Mouse (Mus musculus) limb, embryonic 15.5 days (tissue): Measurements from ENCODE around the gene Cfap73. TPM values are rescaled to one million over a fixed set of nuclear protein-coding genes. Genes with fewer than 3 reads are reported as not detected.

Source experiments
- ATAC-seq: fragments of 200-750 bp; cut with Nextera tagmentation; 2 replicates; pipeline ENCODE4 v1.8.0; 2017; ENCODE audit warnings: low read depth, moderate TSS enrichment; ENCODE audit not compliant: insufficient number of reproducible peaks, low FRiP score, low TSS enrichment
- H3K27ac ChIP-seq: fragments of 300-500 bp; sonication (generic); 2 replicates; pipeline ENCODE4 v1.5.1; 2015; ENCODE audit warnings: moderate library complexity, mild to moderate bottlenecking, inconsistent platforms
- H3K27me3 ChIP-seq: fragments of 300-500 bp; sonication (generic); 2 replicates; pipeline ENCODE4 v1.6.1; 2015; ENCODE audit warnings: inconsistent platforms
- H3K36me3 ChIP-seq: fragments of 300-500 bp; sonication (generic); 2 replicates; pipeline ENCODE4 v1.6.1; 2015; ENCODE audit warnings: inconsistent platforms
- H3K4me1 ChIP-seq: fragments of 300-500 bp; sonication (generic); 2 replicates; pipeline ENCODE4 v1.6.1; 2015; ENCODE audit warnings: inconsistent platforms
- H3K4me2 ChIP-seq: fragments of 300-500 bp; sonication (generic); 2 replicates; pipeline ENCODE4 v1.6.1; 2015; ENCODE audit warnings: mild to moderate bottlenecking, inconsistent platforms
- H3K4me3 ChIP-seq: fragments of 300-500 bp; sonication (generic); 2 replicates; pipeline ENCODE4 v1.5.1; 2015; ENCODE audit warnings: mild to moderate bottlenecking, inconsistent platforms
- H3K9ac ChIP-seq: fragments of 300-500 bp; sonication (generic); 2 replicates; pipeline ENCODE4 v1.6.1; 2015; ENCODE audit warnings: inconsistent platforms
- H3K9me3 ChIP-seq: fragments of 300-500 bp; sonication (generic); 2 replicates; pipeline ENCODE4 v1.6.1; 2016; ENCODE audit warnings: inconsistent platforms
- WGBS: fragments of 180-500 bp; shearing (Covaris S2); methylation state at CpG from one replicate; pipeline ENCODE4 v1.1.7; 2015; 5-methylcytosine and 5-hydroxymethylcytosine counted together
- polyA plus RNA-seq: library from polyadenylated mRNA; unstranded; fragments of >200 nt; fragmentation: Nextera tagmentation; extraction: Ambion mirVana; gene quantifications from 2 replicates; pipeline ENCODE4 v1.2.1, GENCODE M21; 2015

The Cfap73 gene
- polyA plus RNA-seq, 1 experiment from 2014 or later, result not detected

DNA sequence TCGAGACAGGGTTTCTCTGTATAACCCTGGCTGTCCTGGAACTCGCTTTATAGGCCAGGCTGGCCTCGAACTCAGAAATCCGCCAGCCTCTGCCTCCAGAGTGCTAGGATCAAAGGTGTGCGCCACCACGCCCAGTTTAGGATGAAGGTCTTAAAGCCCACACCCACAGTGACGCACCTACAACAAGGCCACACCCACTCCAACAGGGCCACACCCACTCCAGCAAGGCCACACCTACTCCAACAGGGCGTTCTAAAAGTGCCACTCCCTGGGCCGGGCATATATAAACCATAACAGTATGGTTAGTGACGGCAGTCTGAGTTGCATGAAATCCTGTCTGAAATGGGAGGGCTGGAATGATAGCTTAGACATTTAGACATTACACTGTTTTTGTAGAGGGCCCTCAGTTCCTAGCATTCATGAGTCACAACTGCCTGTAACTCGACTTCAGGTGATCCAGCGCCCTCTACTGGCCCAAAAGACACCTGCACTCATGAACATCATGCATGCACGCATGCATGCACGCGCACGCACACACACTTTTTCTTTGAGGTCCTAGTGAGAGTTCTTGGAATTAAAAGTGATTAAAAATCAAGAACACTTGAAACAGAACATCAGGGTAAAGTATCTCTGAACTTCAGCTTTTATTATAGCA lies 43.6 kb downstream of the Cfap73 start:
- ATAC-seq, result no peak
- 74% methylated on average over 16 of the region's 16 CpGs for WGBS

DNA sequence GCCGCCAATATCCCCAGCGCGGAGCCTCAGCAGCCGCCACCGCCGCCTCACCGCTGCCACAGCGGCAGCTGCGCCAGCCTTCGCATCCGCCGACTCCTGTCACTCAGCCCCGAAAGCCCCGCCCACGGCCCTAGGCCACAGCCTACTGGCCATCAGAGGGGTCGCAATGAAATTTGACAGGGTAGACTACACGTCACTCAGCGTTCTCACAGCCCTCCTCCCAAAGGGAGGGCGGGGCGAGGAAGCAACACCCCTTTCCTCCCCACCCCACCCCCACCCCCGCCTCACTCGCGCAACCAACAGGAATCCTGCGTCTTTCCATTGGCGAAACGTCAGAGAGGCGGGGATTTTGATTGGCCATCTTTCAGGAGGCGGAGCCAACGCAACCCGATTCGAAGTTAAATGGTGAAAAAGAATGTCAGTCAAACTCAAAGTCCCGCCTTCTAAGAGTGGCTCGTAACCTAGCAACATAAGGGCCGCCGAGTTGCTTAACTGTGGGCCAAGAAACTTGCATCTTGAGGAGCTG lies 45.4 kb downstream of the Cfap73 start, which contains the start of the genes Tpcn1 and Iqcd:
Tpcn1 (minus strand) TSS at position 105 of the 526 bp plus-strand sequence.
Iqcd (plus strand) TSS at position 448 of the 526 bp plus-strand sequence.
- peak; percentile 97 for ATAC-seq
- Histone ChIP-seq H3K27ac (peak within 1 kb of the TSS; percentile 72), H3K4me3 (peak within 1 kb of the TSS; percentile 90), H3K36me3 (peaks cover 13% of the 10 kb centered on the region), H3K9me3 (no peaks in the 10 kb centered on the region), H3K4me1 (peaks cover 33% of the 10 kb centered on the region), H3K4me2 (peak within 1 kb of the TSS; percentile 91), H3K27me3 (no peaks in the 10 kb centered on the region), H3K9ac (peak within 1 kb of the TSS; percentile 89)
- under 1% methylated on average over 35 of the region's 35 CpGs for WGBS

More for the DNA sequence above, 43.6 kb downstream of the Cfap73 start:
- H3K9ac ChIP-seq, result no peak overlapping the region
- peaks cover 25% of the 10 kb centered on the region for H3K4me1 ChIP-seq
- no peaks in the 10 kb centered on the region for H3K27me3 ChIP-seq
- no peaks in the 10 kb centered on the region for H3K9me3 ChIP-seq
- no peak overlapping the region for H3K4me2 ChIP-seq
- H3K27ac ChIP-seq, result no peak overlapping the region
- no peaks in the 10 kb centered on the region for H3K36me3 ChIP-seq
- no peak overlapping the region for H3K4me3 ChIP-seq

DNA sequence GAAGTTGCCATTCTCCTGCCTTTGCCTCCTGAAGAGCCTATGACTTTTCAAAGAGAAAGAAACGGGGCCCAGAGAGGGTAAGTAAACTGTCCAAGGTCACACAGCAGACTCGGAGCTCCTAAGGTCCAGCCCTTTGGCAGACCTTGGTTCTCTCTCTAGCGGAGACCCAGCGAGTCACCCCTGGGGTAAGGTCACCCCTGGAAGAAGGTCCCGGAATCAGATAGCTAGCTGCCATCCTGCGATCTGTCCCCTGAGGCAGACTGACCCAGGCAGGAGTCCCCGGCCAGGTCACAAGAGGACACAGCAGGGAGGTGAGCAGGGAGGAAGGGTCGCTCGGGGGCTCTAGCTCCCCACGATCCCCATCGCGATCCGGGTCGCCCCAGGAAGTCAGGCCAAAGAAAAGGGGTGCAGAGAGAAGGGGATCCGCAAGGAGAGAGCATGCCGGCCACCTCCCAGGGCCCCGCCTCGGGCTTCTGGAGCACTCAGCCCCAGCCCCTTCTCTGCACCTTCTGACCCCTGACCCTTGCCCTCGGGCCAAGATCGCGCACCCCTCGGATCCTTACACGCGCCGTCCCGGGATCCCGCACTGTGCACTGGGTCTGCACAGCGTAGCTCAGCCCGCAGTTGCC lies 46.0 kb downstream of the Cfap73 start:
- Histone ChIP-seq H3K36me3 (peaks cover 19% of the 10 kb centered on the region), H3K4me1 (peaks cover 37% of the 10 kb centered on the region), H3K4me3 (peak overlapping the region; percentile 90), H3K27ac (peak overlapping the region; percentile 72), H3K4me2 (peak overlapping the region; percentile 91), H3K9ac (peak overlapping the region; percentile 89), H3K27me3 (no peaks in the 10 kb centered on the region), H3K9me3 (no peaks in the 10 kb centered on the region)
- ATAC-seq, result no peak
- WGBS, result under 1% methylated on average over 28 of the region's 29 CpGs

DNA sequence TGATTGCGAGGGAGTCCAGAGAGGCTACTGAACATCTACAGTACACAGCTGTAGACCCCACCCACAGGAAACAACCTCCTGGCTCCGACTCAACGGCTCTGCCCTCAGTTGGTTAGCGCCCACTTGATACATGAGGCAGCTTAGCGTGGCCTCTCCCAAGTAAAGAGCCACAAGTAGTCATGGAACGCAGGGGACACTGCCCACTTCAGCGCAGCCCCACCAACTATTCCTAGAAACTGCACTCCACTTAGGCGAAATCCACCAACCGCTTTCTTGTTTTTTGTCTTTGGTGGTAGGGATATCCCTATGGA lies 46.5 kb downstream of the Cfap73 start:
- H3K4me3 ChIP-seq, result peak overlapping the region; percentile 90
- H3K27me3 ChIP-seq, result no peaks in the 10 kb centered on the region
- no peaks in the 10 kb centered on the region for H3K9me3 ChIP-seq
- H3K4me2 ChIP-seq, result peak overlapping the region; percentile 91
- ATAC-seq, result no peak
- peaks cover 37% of the 10 kb centered on the region for H3K4me1 ChIP-seq
- H3K9ac ChIP-seq, result no peak overlapping the region
- H3K27ac ChIP-seq, result peak overlapping the region; percentile 2; the same call in 1 of the 2 replicates
- peaks cover 22% of the 10 kb centered on the region for H3K36me3 ChIP-seq
- 19% methylated on average over 9 of the region's 9 CpGs for WGBS

DNA sequence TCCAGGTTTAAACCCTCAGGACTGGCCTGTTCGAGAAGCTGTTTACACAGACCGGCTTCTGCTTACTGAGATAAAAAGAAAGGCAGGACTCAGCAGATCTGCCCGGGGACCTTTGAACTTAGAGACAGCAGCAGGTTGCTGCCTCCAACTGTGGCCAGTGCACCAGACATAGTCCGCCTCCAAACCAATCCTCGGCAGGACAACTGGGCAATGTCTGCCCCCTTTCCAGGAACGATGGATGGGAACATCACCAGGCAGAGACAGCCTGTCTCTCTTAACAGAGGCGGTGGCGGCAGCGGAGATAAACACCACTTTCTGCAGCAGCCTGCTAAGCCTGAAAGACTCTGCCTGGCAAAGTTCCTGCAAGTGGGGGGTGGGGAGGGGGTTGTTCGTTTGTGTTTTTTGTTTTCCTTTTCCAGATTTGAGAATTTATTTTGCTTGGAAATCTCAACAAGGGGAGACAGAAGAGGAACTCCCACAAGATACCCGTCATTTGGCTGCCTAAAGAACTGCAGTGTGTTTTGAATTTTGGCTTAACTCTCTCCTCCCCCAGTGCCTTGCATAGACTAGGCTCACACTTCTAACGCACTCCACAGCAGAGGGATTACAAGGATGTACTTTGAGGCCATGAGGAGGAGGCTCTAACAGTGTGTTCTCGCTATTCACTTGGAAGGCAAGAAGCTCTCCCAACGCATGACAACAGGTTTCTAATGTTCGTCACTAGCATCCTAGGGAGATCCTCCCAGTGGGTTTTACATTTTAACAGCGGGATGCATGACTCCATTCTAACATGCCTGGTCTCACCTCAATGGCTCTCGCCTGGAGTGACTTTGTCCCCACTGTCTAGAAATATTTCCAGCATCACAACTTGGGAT lies 47.1 kb downstream of the Cfap73 start:
- H3K27me3 ChIP-seq, result no peaks in the 10 kb centered on the region
- H3K9me3 ChIP-seq, result no peaks in the 10 kb centered on the region
- WGBS, result 20% methylated on average over 17 of the region's 17 CpGs
- peak overlapping the region; percentile 33; the same call in 1 of the 2 replicates for H3K27ac ChIP-seq
- H3K4me1 ChIP-seq, result peaks cover 37% of the 10 kb centered on the region
- H3K4me2 ChIP-seq, result peak overlapping the region; percentile 91
- H3K36me3 ChIP-seq, result peaks cover 22% of the 10 kb centered on the region
- peak overlapping the region; percentile 90 for H3K4me3 ChIP-seq
- ATAC-seq, result no peak
- no peak overlapping the region for H3K9ac ChIP-seq

DNA sequence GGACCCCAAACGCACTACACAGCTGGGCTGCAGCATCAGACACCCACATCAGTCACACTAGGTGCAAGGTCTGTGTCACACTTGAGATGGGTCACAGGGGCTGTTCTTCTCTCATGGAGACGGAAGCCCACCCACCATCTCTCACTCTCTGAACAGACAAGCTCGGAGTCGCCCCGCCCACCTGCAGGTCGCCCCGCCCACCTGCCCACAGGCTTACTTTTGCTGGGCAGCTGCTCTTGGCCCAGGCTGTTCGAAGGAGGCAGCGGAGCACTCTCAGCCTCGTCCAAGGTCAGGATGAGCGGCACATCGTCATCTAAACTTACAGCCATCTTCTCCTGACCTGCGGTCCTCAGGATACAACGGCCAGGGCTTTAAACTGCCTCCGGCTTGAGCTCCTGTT lies 49.1 kb downstream of the Cfap73 start:
- H3K9ac ChIP-seq, result no peak overlapping the region
- peaks cover 29% of the 10 kb centered on the region for H3K36me3 ChIP-seq
- H3K27me3 ChIP-seq, result no peaks in the 10 kb centered on the region
- H3K4me2 ChIP-seq, result no peak overlapping the region
- H3K27ac ChIP-seq, result no peak overlapping the region
- 47% methylated on average over 15 of the region's 15 CpGs for WGBS
- H3K4me1 ChIP-seq, result peaks cover 44% of the 10 kb centered on the region
- no peak for ATAC-seq
- H3K9me3 ChIP-seq, result no peaks in the 10 kb centered on the region
- no peak overlapping the region for H3K4me3 ChIP-seq

DNA sequence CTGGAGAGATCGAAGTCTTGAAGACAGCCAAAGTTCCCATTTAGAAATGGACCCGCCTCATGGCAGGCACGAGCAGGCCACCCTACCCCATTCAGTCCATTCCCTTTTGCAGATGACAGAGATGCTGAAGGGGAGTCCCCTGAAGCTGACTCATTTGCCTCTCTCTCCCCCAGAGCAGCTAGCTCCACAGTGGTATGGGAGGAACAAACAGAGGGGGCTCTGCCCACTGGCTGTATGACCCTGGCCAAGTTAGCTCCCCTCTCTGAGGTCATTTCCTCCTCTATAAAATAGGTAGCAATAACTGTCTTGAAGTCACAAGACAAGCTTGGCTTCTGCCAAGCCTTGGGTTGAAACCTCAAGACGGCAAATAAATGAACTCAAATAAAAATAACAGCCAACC lies 50.5 kb downstream of the Cfap73 start:
- Histone ChIP-seq H3K27me3 (no peaks in the 10 kb centered on the region), H3K4me1 (peaks cover 54% of the 10 kb centered on the region), H3K9ac (no peak overlapping the region), H3K9me3 (no peaks in the 10 kb centered on the region), H3K27ac (no peak overlapping the region), H3K4me3 (no peak overlapping the region), H3K36me3 (peaks cover 29% of the 10 kb centered on the region), H3K4me2 (no peak overlapping the region)
- no peak for ATAC-seq
- whole genome bisulfite sequencing, result 73% methylated on average over 4 of the region's 4 CpGs

DNA sequence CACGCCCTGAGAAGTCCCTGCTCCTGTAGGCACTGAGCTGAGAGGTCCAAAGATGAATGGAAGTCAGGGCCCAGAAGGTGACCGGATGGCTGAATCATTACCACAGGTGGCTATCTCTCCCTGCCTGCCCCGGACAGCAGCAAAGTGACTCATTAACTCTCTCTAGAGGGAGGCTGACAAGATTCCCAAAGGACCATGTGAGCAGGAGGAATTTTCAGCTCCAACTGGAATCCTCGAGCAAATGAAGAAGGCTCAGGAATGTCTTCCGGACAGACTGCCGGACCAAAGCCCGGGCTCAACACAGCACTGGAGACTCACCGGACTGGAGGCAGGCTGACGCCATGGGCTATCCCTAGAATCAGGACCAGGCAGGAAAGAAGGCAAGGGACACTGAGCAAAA lies 52.0 kb downstream of the Cfap73 start:
- Histone ChIP-seq H3K4me2 (no peak overlapping the region), H3K4me3 (no peak overlapping the region), H3K9me3 (no peaks in the 10 kb centered on the region), H3K27ac (no peak overlapping the region), H3K4me1 (peaks cover 57% of the 10 kb centered on the region), H3K9ac (no peak overlapping the region), H3K36me3 (peaks cover 29% of the 10 kb centered on the region), H3K27me3 (no peaks in the 10 kb centered on the region)
- 83% methylated on average over 9 of the region's 9 CpGs for WGBS
- ATAC-seq, result no peak

DNA sequence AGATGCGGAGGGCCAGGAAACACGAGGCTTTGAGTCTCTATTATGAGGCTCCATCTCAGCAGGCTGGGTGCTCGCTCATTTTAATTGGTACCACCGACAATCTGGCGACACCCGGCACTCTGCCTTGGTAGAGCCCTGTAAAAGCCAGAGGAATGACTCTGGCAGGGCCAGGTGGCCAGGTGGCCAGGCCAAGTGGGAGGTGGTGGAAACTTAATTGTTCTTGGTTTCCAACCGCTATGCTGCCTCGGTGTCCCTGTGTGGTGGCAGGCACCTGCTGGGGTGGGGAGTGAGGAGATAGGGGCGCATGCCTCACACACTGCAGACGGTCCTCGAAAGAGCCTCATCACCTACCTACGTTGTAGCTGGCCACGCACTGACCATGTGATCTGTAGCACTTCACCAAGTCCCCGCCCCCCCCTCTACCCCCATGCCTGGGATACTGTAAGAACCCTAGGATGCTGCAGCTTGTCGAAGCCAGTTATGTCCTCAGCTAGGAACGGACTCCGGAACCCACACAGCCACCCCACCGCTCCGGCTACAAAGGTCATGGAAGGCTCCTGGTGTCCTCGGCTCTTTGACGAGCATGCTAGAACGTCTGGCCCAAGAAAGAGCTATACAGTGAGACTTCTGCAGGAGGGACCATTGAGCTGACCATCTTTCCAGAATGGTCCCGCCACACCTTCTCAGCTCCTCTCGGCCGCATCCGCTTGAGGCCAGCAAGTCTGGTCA lies 54.0 kb downstream of the Cfap73 start:
- peak overlapping the region; percentile 27; the same call in 1 of the 2 replicates for H3K4me2 ChIP-seq
- peak overlapping the region; percentile 79; the same call in 1 of the 2 replicates for H3K27ac ChIP-seq
- 69% methylated on average over 26 of the region's 26 CpGs for WGBS
- no peak for ATAC-seq
- peaks cover 28% of the 10 kb centered on the region for H3K36me3 ChIP-seq
- no peak overlapping the region for H3K9ac ChIP-seq
- H3K27me3 ChIP-seq, result no peaks in the 10 kb centered on the region
- no peak overlapping the region for H3K4me3 ChIP-seq
- no peaks in the 10 kb centered on the region for H3K9me3 ChIP-seq
- H3K4me1 ChIP-seq, result peaks cover 52% of the 10 kb centered on the region

DNA sequence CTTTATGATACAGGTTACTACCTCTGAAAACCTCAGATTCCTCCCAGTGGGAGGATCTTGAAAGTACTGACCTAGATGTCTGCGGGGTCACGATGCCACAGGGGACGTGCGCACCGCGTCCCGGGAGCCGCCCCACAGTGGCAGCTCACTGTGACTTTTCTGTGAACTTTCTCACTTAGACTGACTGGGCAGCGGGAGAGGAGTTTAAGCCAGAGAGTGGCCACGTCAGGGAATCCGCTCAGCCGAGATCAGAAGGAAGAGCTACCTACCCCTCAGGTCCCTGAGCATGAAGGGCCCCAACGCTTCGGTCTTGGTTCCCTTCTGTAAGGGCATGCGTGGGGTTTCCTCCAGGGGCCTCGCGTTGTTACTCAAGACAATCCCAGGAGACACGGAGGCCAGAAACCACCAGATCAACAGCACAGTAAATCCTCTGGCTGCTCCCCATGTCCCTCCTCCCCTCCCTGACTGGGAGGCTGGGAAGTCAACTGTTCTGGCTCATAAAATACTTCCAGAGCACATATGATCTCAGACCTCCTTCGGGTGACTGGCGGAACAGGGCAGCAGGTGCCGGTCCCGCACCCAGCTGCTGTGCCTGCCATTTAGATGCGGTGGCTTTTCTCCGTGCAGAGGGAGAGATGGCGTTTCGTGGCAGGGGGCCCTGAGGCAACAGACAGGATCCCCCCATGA lies 54.7 kb downstream of the Cfap73 start:
- Histone ChIP-seq H3K9ac (no peak overlapping the region), H3K36me3 (peaks cover 21% of the 10 kb centered on the region), H3K27me3 (no peaks in the 10 kb centered on the region), H3K4me2 (peak overlapping the region; percentile 27), H3K9me3 (no peaks in the 10 kb centered on the region), H3K27ac (peak overlapping the region; percentile 79), H3K4me3 (no peak overlapping the region), H3K4me1 (peaks cover 46% of the 10 kb centered on the region)
- WGBS, result 18% methylated on average over 26 of the region's 26 CpGs
- ATAC-seq, result peak; percentile 56; the same call in 1 of the 2 replicates
